Mouse (Mus musculus): ENCODE measurements around the gene Tlx2.

DNA sequence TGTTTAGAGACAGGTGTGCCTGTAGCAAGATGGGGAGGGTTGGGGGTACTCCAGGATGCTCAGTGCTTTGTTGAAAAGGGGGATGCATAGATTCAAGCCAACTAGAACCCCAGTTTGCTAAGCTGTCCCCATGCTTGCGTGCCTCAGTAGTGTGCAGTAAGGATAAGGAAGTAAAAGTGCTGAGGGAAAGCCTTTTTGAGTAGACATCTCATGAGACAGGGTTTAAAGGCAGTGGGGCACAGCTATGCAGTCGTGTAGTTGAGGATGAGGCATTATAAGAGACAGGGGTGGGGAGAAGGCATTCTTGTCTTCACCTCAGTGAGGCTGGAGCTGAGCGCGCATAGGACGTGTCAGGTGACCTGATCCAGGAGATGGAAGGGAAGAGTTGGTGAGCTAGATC lies 29.5 kb downstream of the Tlx2 start:
- TF ChIP-seq CTCF (IDR thresholded peaks at IDR 0.05; ENCODE audit: low read depth), result no peak
- no peak for TF ChIP-seq EP300 (IDR thresholded peaks at IDR 0.05; ENCODE audit: low read depth)
